Mouse (Mus musculus): Measurements from ENCODE around the gene Gmppa.

DNA sequence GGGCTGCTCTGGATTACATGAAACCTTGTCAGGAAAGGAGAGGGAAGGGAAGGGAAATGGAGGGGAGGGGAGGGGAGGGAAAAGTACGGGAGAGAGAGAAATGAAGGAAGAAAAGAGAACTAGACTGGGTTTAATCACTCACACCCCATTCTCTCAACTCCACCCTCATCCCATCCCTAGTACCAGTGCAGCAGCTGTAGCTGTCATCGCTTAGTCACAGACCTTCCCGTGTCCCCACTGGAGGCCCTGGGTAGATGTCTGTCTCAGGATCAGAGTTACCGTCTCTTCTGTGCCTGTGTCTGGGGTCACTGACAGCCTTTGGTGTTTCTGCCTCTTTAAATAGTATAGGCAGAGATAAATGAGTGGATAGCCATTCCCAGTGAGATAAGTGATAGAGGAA is 27.5 kb upstream of the Gmppa start:
- TF ChIP-seq CTCF (IDR thresholded peaks at IDR 0.05; ENCODE audit: insufficient read depth, low read depth, low read length), result no peak
- TF ChIP-seq POLR2A (IDR thresholded peaks at IDR 0.05; ENCODE audit: insufficient read depth, low read depth, low read length), result no peak
